Mouse (Mus musculus) ES-E14 (cell line): ENCODE data around the gene A430005L14Rik.

Source experiments
- CHD2 ChIP-seq: IDR thresholded peaks from 2 replicates; pipeline ENCODE4 v1.6.1; 2014; ENCODE audit warnings: mild to moderate bottlenecking, low read depth, low read length, inconsistent platforms
- MAFK ChIP-seq: IDR thresholded peaks from 2 replicates; pipeline ENCODE4 v1.6.1; 2014; ENCODE audit warnings: mild to moderate bottlenecking, low read depth, low read length, inconsistent platforms; ENCODE audit not compliant: insufficient read depth
- ZC3H11A ChIP-seq: IDR thresholded peaks from 2 replicates; pipeline ENCODE4 v1.6.1; 2012; ENCODE audit warnings: low read depth, mild to moderate bottlenecking, inconsistent platforms, low read length, borderline replicate concordance

- TF ChIP-seq ZC3H11A (no peak), CHD2 (no peak), MAFK (no peak)
Observed at GRCm38 (mm10) chr4:153975768-153976167, 18.7 kb downstream of the A430005L14Rik start.
